Mouse (Mus musculus) kidney, embryonic 14.5 days (tissue): ENCODE measurements around the gene Zfp668. TPM values are rescaled to one million over a fixed set of nuclear protein-coding genes. Genes with fewer than 3 reads are reported as not detected.

Source experiments
- ATAC-seq: fragments of 200-750 bp; cut with Nextera tagmentation; 2 replicates; pipeline ENCODE4 v1.8.0; 2017; ENCODE audit warnings: moderate number of reproducible peaks, mild to moderate bottlenecking, moderate TSS enrichment, moderate library complexity; ENCODE audit not compliant: low FRiP score, low TSS enrichment
- H3K27ac ChIP-seq: fragments of 300-500 bp; sonication (generic); 2 replicates; pipeline ENCODE4 v1.5.1; 2014; ENCODE audit warnings: low read depth, mild to moderate bottlenecking, low read length, moderate library complexity, mixed read lengths
- H3K27me3 ChIP-seq: fragments of 300-500 bp; sonication (generic); 2 replicates; pipeline ENCODE4 v1.6.1; 2014; ENCODE audit warnings: mild to moderate bottlenecking, low read length; ENCODE audit not compliant: control insufficient read depth, insufficient read depth
- H3K36me3 ChIP-seq: fragments of 300-500 bp; sonication (generic); 2 replicates; pipeline ENCODE4 v1.6.1; 2014; ENCODE audit warnings: low read length, mixed read lengths; ENCODE audit not compliant: control insufficient read depth, insufficient read depth
- H3K4me1 ChIP-seq: fragments of 300-500 bp; sonication (generic); 2 replicates; pipeline ENCODE4 v1.6.1; 2014; ENCODE audit warnings: low read length, mixed read lengths; ENCODE audit not compliant: control insufficient read depth, insufficient read depth
- H3K4me2 ChIP-seq: fragments of 300-500 bp; sonication (generic); replicated peaks from 2 replicates; pipeline ENCODE4 v1.6.1; 2014; ENCODE audit warnings: low read depth, mild to moderate bottlenecking, low read length
- H3K4me3 ChIP-seq: fragments of 300-500 bp; sonication (generic); 2 replicates; pipeline ENCODE4 v1.5.1; 2014; ENCODE audit warnings: mild to moderate bottlenecking, low read length
- H3K9ac ChIP-seq: fragments of 300-500 bp; sonication (generic); 2 replicates; pipeline ENCODE4 v1.6.1; 2014; ENCODE audit warnings: low read depth, mild to moderate bottlenecking, low read length, moderate library complexity
- H3K9me3 ChIP-seq: fragments of 300-500 bp; sonication (generic); 2 replicates; pipeline ENCODE4 v1.6.1; 2016; ENCODE audit warnings: low read length; ENCODE audit not compliant: control insufficient read depth
- WGBS: fragments of 180-500 bp; shearing (Covaris S2); extraction: QIAGEN DNeasy Blood & Tissue Kit; methylation state at CpG from one replicate; pipeline ENCODE4 v1.1.7; 2014; 5-methylcytosine and 5-hydroxymethylcytosine counted together
- polyA plus RNA-seq: library from polyadenylated mRNA; unstranded; fragments of >200 nt; fragmentation: Nextera tagmentation; extraction: Ambion mirVana; gene quantifications from 2 replicates; pipeline ENCODE4 v1.2.1, GENCODE M21; 2014

Zfp668 gene
- polyA plus RNA-seq, 1 experiment from 2014 or later = 21.9 TPM

DNA sequence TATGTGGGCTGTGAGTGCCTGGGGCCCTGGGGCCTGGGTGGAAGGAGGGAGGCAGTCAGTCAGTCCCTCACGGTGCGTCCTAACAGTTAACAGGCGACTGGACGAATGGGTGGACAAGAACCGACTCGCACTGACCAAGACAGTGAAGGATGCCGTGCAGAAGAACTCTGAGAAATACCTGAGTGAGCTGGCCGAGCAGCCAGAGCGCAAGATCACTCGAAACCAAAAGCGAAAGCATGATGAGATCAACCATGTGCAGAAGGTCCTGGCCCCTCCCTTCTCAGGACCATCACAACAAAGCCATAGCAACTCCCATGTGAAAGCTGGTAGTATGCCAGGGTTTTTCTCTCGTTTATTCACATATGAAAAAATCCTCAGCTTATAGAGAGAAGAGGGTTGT, 38.7 kb upstream of the Zfp668 start:
- Histone ChIP-seq H3K4me1 (peaks cover 11% of the 10 kb centered on the region; the same call in 1 of the 2 replicates), H3K9me3 (no peaks in the 10 kb centered on the region), H3K27me3 (no peaks in the 10 kb centered on the region), H3K27ac (no peak overlapping the region), H3K9ac (no peak overlapping the region), H3K36me3 (peaks cover 32% of the 10 kb centered on the region), H3K4me2 (no peak overlapping the region), H3K4me3 (no peak overlapping the region)
- WGBS = 93% methylated on average over 12 of the region's 12 CpGs
- ATAC-seq = no peak

DNA sequence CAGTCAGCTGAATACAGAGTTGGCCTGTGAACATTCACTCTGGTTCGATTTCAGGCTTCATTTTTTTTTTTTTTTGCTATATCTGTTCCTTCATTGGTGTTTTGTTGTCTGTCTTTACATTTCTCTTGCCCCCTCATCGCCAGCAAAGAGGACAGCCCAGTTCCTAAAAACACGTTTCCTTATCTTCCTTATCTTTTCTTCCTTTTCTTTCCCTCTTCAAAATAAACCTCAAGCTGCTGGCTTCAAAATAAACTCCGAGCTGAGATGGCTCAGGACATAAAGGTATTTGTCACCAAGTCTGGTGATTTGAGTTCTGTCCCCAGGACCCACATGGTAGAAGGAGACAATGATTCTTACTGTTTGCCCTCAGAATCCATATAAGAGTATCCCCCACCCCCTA, 36.3 kb upstream of the Zfp668 start:
- no peaks in the 10 kb centered on the region for H3K9me3 ChIP-seq
- H3K4me1 ChIP-seq = peaks cover 11% of the 10 kb centered on the region; the same call in 1 of the 2 replicates
- H3K27ac ChIP-seq = no peak overlapping the region
- peak overlapping the region; percentile 79 for H3K9ac ChIP-seq
- H3K4me2 ChIP-seq = peak overlapping the region; percentile 61
- H3K27me3 ChIP-seq = no peaks in the 10 kb centered on the region
- H3K36me3 ChIP-seq = peaks cover 46% of the 10 kb centered on the region
- ATAC-seq = no peak
- WGBS = 22% methylated on average over 4 of the region's 4 CpGs
- H3K4me3 ChIP-seq = peak overlapping the region; percentile 84

DNA sequence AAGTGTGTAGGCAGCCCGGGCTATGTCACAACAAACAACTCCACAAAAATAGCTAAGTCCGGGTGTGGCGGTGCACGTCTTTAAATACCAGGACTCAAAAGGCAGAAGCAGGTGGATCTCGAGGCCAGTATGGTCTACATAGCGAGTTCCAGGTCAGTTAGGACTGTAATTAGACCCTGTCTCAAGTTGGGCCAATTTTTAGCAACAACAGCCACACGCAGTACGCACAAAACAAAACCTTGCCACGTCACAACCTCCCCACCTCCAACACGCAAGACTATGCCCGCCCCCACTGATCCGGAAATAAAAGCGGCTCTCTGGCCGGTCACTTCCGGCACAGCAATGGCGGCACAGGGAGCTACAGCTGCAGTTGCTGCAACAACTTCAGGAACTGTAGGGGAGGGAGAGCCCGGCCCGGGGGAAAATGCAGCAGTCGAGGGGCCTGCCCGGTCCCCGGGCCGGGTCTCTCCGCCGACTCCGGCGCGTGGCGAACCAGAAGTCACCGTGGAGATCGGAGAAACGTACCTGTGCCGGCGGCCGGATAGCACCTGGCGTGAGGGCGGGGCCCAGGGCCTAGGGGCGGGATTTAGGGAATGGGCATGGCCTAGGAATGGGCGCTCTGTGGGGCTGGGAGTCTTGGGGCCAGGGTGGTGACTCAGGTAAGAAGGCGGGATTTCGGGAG, 35.7 kb upstream of the Zfp668 start, which contains the start of gene Kat8:
Gene Kat8, plus strand, starts transcription at position 327 of the 682 bp plus-strand sequence.
- Histone ChIP-seq H3K4me3 (peak within 1 kb of the TSS; percentile 84), H3K9ac (peak within 1 kb of the TSS; percentile 79), H3K27me3 (no peaks in the 10 kb centered on the region), H3K27ac (peak within 1 kb of the TSS; percentile 80; the same call in 1 of the 2 replicates), H3K4me1 (peaks cover 11% of the 10 kb centered on the region; the same call in 1 of the 2 replicates), H3K9me3 (no peaks in the 10 kb centered on the region), H3K36me3 (peaks cover 47% of the 10 kb centered on the region), H3K4me2 (peak within 1 kb of the TSS; percentile 61)
- WGBS = 2% methylated on average over 40 of the region's 40 CpGs
- peak; percentile 95 for ATAC-seq

DNA sequence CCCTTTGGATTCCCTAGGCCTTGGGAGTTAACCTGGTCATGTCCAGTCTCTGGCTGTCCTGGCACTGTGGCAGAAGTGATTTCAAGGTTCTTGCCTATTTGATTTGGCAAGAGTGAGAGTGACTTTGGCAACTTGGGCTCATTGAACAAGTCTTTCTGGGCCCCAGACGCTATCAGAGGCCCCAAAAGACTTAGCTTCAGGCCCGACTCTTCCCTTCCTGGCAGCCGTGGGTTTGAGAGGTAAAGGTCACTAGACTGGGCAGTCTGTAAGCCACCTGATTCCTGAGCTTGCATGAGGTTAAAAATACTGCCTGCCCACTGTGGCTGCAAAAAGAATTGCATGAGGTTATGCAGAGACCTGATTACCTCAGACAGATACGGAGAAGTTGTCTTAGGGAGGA, 32.0 kb upstream of the Zfp668 start:
- 87% methylated on average over 4 of the region's 4 CpGs for WGBS
- Histone ChIP-seq H3K9me3 (no peaks in the 10 kb centered on the region), H3K9ac (no peak overlapping the region), H3K4me3 (no peak overlapping the region), H3K36me3 (peaks cover 48% of the 10 kb centered on the region), H3K4me1 (peaks cover 19% of the 10 kb centered on the region), H3K27ac (no peak overlapping the region), H3K27me3 (no peaks in the 10 kb centered on the region), H3K4me2 (no peak overlapping the region)
- no peak for ATAC-seq

DNA sequence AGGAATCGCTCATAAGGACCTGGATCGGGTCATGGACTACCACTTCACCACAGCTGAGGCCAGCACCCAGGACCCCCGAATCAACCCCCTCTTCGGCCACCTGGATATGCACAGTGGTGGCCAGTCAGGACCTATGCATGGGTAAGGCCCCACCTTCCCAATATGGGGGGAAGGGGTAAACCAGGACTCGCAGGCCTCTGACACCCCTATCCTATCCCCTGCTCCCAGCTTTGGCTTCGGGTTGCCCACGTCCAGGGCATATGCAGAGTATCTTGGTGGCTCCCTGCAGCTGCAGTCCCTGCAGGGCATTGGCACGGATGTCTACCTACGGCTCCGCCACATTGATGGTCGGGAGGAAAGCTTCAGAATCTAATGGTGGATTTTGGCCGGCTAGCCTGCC, 31.3 kb upstream of the Zfp668 start:
- H3K4me3 ChIP-seq = no peak overlapping the region
- H3K4me1 ChIP-seq = peaks cover 15% of the 10 kb centered on the region
- peaks cover 48% of the 10 kb centered on the region for H3K36me3 ChIP-seq
- H3K9me3 ChIP-seq = no peaks in the 10 kb centered on the region
- H3K9ac ChIP-seq = no peak overlapping the region
- no peak overlapping the region for H3K27ac ChIP-seq
- ATAC-seq = no peak
- no peak overlapping the region for H3K4me2 ChIP-seq
- WGBS = 94% methylated on average over 12 of the region's 12 CpGs
- no peaks in the 10 kb centered on the region for H3K27me3 ChIP-seq

DNA sequence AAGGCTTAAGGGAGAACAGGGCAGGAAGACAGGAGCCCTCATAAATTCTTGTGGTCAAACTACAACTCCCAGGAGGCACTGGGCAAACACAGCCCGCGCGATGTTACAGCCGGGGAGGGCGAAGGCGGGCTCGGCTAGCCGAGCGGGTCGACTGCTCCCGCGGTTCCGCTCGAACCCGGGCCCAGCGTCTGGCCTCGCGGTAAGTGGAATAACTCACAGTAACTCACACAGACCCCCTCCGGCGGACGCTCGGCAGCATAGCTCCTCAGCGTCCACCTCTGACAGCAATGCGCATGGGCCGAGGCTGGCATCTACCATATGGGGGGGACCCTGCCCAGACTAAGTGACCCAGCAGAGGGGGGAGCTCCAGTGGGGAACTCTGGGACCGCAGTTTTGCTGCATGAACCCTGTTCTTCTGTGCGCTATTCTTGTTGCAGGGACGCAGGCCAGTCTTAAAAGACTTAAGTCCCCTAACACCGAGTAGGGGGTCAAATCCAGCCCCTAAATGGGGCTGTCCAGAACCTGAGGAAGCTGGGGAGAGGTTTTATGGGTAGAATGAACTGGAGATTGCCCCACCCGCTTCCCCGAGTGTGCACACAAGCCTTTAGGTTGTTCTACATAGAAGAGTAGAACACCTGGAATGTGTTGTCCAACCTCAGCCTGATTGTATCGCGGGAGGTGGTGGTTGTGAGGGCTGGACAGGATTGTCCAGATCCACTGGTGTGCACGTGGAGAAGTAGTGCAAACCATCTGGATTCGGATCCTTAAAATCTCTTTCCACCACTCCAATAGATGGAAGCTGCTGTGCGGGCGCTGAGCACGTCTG, 27.6 kb upstream of the Zfp668 start, which contains the start of gene Bckdk:
Gene Bckdk, plus strand, starts transcription at position 112 of the 826 bp plus-strand sequence.
- H3K4me1 ChIP-seq = peaks cover 7% of the 10 kb centered on the region
- peak within 1 kb of the TSS; percentile 65; the same call in 1 of the 2 replicates for H3K27ac ChIP-seq
- H3K4me2 ChIP-seq = peak within 1 kb of the TSS; percentile 86
- H3K9me3 ChIP-seq = no peaks in the 10 kb centered on the region
- peak; percentile 94 for ATAC-seq
- peak within 1 kb of the TSS; percentile 79 for H3K9ac ChIP-seq
- H3K36me3 ChIP-seq = peaks cover 43% of the 10 kb centered on the region
- 6% methylated on average over 38 of the region's 38 CpGs for WGBS
- peak within 1 kb of the TSS; percentile 56 for H3K4me3 ChIP-seq
- no peaks in the 10 kb centered on the region for H3K27me3 ChIP-seq

DNA sequence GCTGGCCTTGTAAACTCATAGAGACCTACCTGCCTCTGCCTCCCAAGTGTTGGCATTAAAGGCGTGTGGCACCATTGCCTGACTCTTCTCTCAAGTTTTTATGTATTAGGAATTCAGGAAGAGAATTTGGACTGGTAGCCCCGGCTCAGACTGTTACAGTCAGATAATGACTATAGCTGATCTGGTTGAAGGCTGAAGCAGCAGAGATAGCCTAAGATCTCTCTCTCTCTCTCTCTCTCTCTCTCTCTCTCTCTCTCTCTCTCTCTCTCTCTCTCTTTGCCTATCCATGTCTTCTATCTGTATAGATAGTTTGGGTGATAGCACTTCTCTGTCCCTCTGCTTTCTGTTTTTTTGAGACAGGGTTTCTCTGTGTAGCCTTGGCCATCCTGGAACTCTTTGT, 25.1 kb upstream of the Zfp668 start:
- Histone ChIP-seq H3K4me1 (peaks cover 7% of the 10 kb centered on the region), H3K36me3 (peaks cover 19% of the 10 kb centered on the region), H3K27me3 (no peaks in the 10 kb centered on the region), H3K4me3 (no peak overlapping the region), H3K9me3 (no peaks in the 10 kb centered on the region), H3K27ac (no peak overlapping the region), H3K9ac (no peak overlapping the region), H3K4me2 (no peak overlapping the region)
- no peak for ATAC-seq
- WGBS = 86% methylated on average over 2 of the region's 2 CpGs

DNA sequence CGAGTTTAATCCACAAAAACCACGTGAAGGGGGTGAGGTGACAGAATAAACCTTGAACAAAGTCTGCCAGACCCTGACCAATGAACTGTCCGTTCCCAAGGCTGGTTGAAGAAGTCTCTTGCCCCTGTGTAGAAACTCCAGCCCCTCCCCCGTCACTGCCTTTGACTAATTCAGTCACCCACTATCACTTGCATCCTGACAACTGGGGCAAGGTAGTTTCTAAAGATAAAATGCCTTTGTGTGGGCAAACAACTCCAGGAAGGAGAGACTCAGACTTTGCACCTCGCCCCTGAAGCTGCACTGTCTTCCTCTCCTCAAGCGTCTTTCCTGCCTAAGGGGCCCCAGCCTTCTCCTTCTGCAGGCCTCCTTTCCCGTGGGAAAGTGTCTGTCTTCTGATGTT, 23.4 kb upstream of the Zfp668 start:
- H3K4me3 ChIP-seq = no peak overlapping the region
- peaks cover 2% of the 10 kb centered on the region; the same call in 1 of the 2 replicates for H3K36me3 ChIP-seq
- 37% methylated on average over 7 of the region's 7 CpGs for WGBS
- no peak overlapping the region for H3K4me2 ChIP-seq
- no peak for ATAC-seq
- H3K27me3 ChIP-seq = no peaks in the 10 kb centered on the region
- H3K4me1 ChIP-seq = peaks cover 5% of the 10 kb centered on the region
- H3K9me3 ChIP-seq = no peaks in the 10 kb centered on the region
- no peak overlapping the region for H3K27ac ChIP-seq
- no peak overlapping the region for H3K9ac ChIP-seq
